Mouse (Mus musculus) left cerebral cortex, postnatal 36 days (tissue): ENCODE results near the gene Gm39566. TPM values are rescaled to one million over a fixed set of nuclear protein-coding genes. Genes with fewer than 3 reads are reported as not detected.

ENCODE experiments used
- DNase-seq, 2 experiments: peaks; one replicate each; pipeline ENCODE4 v3.0.0; 2021 to 2022; ENCODE audit warnings: low spot score in 2 of 2, mixed read lengths in 1 of 2
- intact Hi-C: fragments of 180-260 bp; cut with DNase I; formaldehyde crosslinking; loops from one replicate; pipeline ENCODE4 v1.15.1; 2025
- total RNA-seq, 2 experiments: library from RNA; stranded (reverse); gene quantifications; 2 replicates each; pipeline ENCODE4 v1.2.3; 2021

Gm39566 gene
- total RNA-seq, 2 experiments from 2014 or later = not detected

GRCm38 (mm10) chr11:69801379-69801977 lies 13.6 kb downstream of the Gm39566 start, which contains the start of gene Fgf11:
TSS of gene Fgf11 (minus strand) at chr11:69801857.
- intact Hi-C loops = loop anchor here (5.0 kb wide), 1 partner anchor 76 kb away; the partner anchor contains the start of gene Tmem95
- DNase-seq = no peak

GRCm38 (mm10) chr11:69800392-69801197 lies 14.5 kb downstream of the Gm39566 start:
- intact Hi-C loops = loop anchor here (5.0 kb wide), 1 partner anchor 77 kb away; the partner anchor contains the start of gene Tmem95

GRCm38 (mm10) chr11:69800138-69800391 lies 15.0 kb downstream of the Gm39566 start:
- intact Hi-C loops = loop anchor here (5.0 kb wide), 1 partner anchor 77 kb away; the partner anchor contains the start of gene Tmem95
- no peak for DNase-seq

More at GRCm38 (mm10) chr11:69800392-69801197, 14.5 kb downstream of the Gm39566 start:
- DNase-seq = no peak

- intact Hi-C loops = loop anchor here (5.0 kb wide), 1 partner anchor 78 kb away; the partner anchor contains the start of gene Tmem95
- DNase-seq = no peak
Observed at GRCm38 (mm10) chr11:69799394-69800137, 15.5 kb downstream of the Gm39566 start.

- DNase-seq = no peak
- intact Hi-C loops = no loop called here
Observed at GRCm38 (mm10) chr11:69797924-69798323, 17.2 kb downstream of the Gm39566 start.

- intact Hi-C loops = no loop called here
- DNase-seq = no peak
Observed at GRCm38 (mm10) chr11:69795983-69796435, 19.1 kb downstream of the Gm39566 start.

GRCm38 (mm10) chr11:69795168-69795982 lies 19.7 kb downstream of the Gm39566 start, which contains the start of gene Chrnb1:
TSS of gene Chrnb1 (minus strand) at chr11:69795943.
- intact Hi-C loops = no loop called here
- peak; percentile 81 to 84 for DNase-seq

- intact Hi-C loops = no loop called here
- no peak for DNase-seq
Observed at GRCm38 (mm10) chr11:69793429-69793828, 21.7 kb downstream of the Gm39566 start.

- intact Hi-C loops = no loop called here
Observed at GRCm38 (mm10) chr11:69791420-69791819, 23.7 kb downstream of the Gm39566 start.

GRCm38 (mm10) chr11:69789431-69789830 lies 25.7 kb downstream of the Gm39566 start:
- intact Hi-C loops = no loop called here
- DNase-seq = no peak

More at GRCm38 (mm10) chr11:69791420-69791819, 23.7 kb downstream of the Gm39566 start:
- no peak for DNase-seq

- intact Hi-C loops = no loop called here
- DNase-seq = no peak
Observed at GRCm38 (mm10) chr11:69787306-69787705, 27.8 kb downstream of the Gm39566 start.

- intact Hi-C loops = no loop called here
- no peak for DNase-seq
Observed at GRCm38 (mm10) chr11:69784793-69785272, 30.3 kb downstream of the Gm39566 start.

- DNase-seq = no peak
Observed at GRCm38 (mm10) chr11:69781828-69782227, 33.3 kb downstream of the Gm39566 start.

GRCm38 (mm10) chr11:69778985-69779384 lies 36.1 kb downstream of the Gm39566 start:
- intact Hi-C loops = no loop called here
- no peak for DNase-seq

More at GRCm38 (mm10) chr11:69781828-69782227, 33.3 kb downstream of the Gm39566 start:
- intact Hi-C loops = no loop called here

- intact Hi-C loops = no loop called here
- DNase-seq = no peak
Observed at GRCm38 (mm10) chr11:69778258-69778982, 36.7 kb downstream of the Gm39566 start.

GRCm38 (mm10) chr11:69777504-69778257 lies 37.4 kb downstream of the Gm39566 start:
- no peak for DNase-seq
- intact Hi-C loops = no loop called here

- DNase-seq = no peak
- intact Hi-C loops = no loop called here
Observed at GRCm38 (mm10) chr11:69776488-69776887, 38.6 kb downstream of the Gm39566 start.

- no peak for DNase-seq
- intact Hi-C loops = no loop called here
Observed at GRCm38 (mm10) chr11:69775716-69776115, 39.4 kb downstream of the Gm39566 start.
